Mouse (Mus musculus) myocyte (in vitro differentiated cells): ENCODE data around the gene 1700001C19Rik. TPM values are rescaled to one million over a fixed set of nuclear protein-coding genes. Genes with fewer than 3 reads are reported as not detected.

Experiments
- H3K27me3 ChIP-seq: one replicate; pipeline ENCODE4 v1.6.1; 2011; ENCODE audit not compliant: control insufficient read depth, insufficient read depth, insufficient read length
- H3K36me3 ChIP-seq: one replicate; pipeline ENCODE4 v1.6.1; 2011; ENCODE audit not compliant: control insufficient read depth, insufficient read depth
- H3K4me2 ChIP-seq: one replicate; pipeline ENCODE4 v1.6.1; 2011; ENCODE audit warnings: low read depth, control low read depth
- H3K4me3 ChIP-seq: one replicate; pipeline ENCODE4 v1.5.1; 2011; ENCODE audit warnings: mild to moderate bottlenecking, control low read depth, moderate library complexity
- H3K79me2 ChIP-seq: one replicate; pipeline ENCODE4 v1.6.1; 2011; ENCODE audit not compliant: control insufficient read depth, insufficient read depth
- H3ac ChIP-seq: one replicate; pipeline ENCODE4 v1.6.1; 2011; ENCODE audit not compliant: control insufficient read depth, insufficient read length
- CEBPB ChIP-seq: IDR thresholded peaks from 2 replicates; pipeline ENCODE4 v1.6.1; 2011; ENCODE audit warnings: mild to moderate bottlenecking, moderate library complexity; ENCODE audit not compliant: poor library complexity, insufficient read depth, severe bottlenecking
- E2F4 ChIP-seq: IDR thresholded peaks from one replicate; pipeline ENCODE4 v1.6.1; 2011; ENCODE audit warnings: mild to moderate bottlenecking, control low read depth, moderate library complexity; ENCODE audit not compliant: insufficient read depth
- MAX ChIP-seq: IDR thresholded peaks from one replicate; pipeline ENCODE4 v1.6.1; 2011; ENCODE audit warnings: low read depth, mild to moderate bottlenecking, control low read depth
- MYOD1 ChIP-seq, 3 experiments: IDR thresholded peaks; one replicate each; pipeline ENCODE4 v1.6.1; 2011; ENCODE audit warnings: control low read depth in 2 of 3, low read depth in 2 of 3, mild to moderate bottlenecking in 2 of 3, moderate library complexity in 1 of 3; ENCODE audit not compliant: insufficient read length in 2 of 3, control insufficient read depth in 1 of 3
- MYOG ChIP-seq, 3 experiments: IDR thresholded peaks; one replicate each; pipeline ENCODE4 v1.6.1; 2011; ENCODE audit warnings: control low read depth in 2 of 3, low read depth in 2 of 3, mild to moderate bottlenecking in 2 of 3; ENCODE audit not compliant: insufficient read length in 2 of 3, control insufficient read depth in 1 of 3, insufficient read depth in 1 of 3
- POLR2A ChIP-seq: IDR thresholded peaks from one replicate; pipeline ENCODE4 v1.6.1; 2011; ENCODE audit warnings: low read depth, mild to moderate bottlenecking, control low read depth, moderate library complexity; ENCODE audit not compliant: insufficient read length
- POLR2AphosphoS2 ChIP-seq: IDR thresholded peaks from one replicate; pipeline ENCODE4 v1.6.1; 2011; ENCODE audit warnings: low read depth, control low read depth; ENCODE audit not compliant: insufficient read length
- REST ChIP-seq: IDR thresholded peaks from one replicate; pipeline ENCODE4 v1.6.1; 2011; ENCODE audit warnings: mild to moderate bottlenecking, control low read depth, moderate library complexity; ENCODE audit not compliant: insufficient read depth, insufficient read length
- SRF ChIP-seq: IDR thresholded peaks from one replicate; pipeline ENCODE4 v1.6.1; 2011; ENCODE audit warnings: low read depth; ENCODE audit not compliant: control insufficient read depth, insufficient read length
- TCF12 ChIP-seq: IDR thresholded peaks from one replicate; pipeline ENCODE4 v1.6.1; 2011; ENCODE audit warnings: mild to moderate bottlenecking, control low read depth; ENCODE audit not compliant: poor library complexity, insufficient read depth, severe bottlenecking
- TCF3 ChIP-seq: IDR thresholded peaks from one replicate; pipeline ENCODE4 v1.6.1; 2011; ENCODE audit warnings: low read depth, control low read depth; ENCODE audit not compliant: insufficient read length
- USF1 ChIP-seq: IDR thresholded peaks from one replicate; pipeline ENCODE4 v1.6.1; 2011; ENCODE audit warnings: low read depth, mild to moderate bottlenecking, control low read depth, moderate library complexity
- polyA plus RNA-seq: library from polyadenylated mRNA; unstranded; fragments of >200 nt; fragmentation: generic; extraction: Trizol; gene quantifications from one replicate; pipeline ENCODE4 v1.2.1, GENCODE M21; 2012; ENCODE audit warnings: missing spikeins

The 1700001C19Rik gene
- polyA plus RNA-seq, 1 experiment, result not detected

DNA sequence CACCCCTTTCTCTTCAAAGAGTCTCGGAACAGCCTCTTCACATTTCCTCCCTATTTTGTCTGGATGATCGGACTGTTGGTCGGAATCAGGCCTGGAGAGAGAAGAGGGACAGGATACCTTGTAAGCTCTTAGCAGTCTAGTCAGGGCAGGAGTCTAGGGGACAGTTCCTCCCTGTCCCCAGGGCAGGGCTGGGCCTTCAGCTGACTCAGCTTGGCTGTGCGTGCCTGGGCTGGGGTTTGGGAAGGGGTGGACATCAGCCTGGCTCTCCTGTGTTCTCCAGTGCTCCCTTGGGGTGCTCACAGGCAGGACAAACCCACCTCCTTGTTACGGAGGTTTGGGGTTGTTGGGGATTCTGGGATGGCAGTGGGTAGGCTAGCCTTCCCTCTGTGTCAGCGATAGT lies 1.4 kb upstream of the 1700001C19Rik start:
- TF ChIP-seq POLR2AphosphoS2, result no peak
- no peak for TF ChIP-seq POLR2A
- TF ChIP-seq USF1, result no peak
- no peak for TF ChIP-seq MYOD1 (IDR thresholded peaks at IDR 0.05; ENCODE audit: control insufficient read depth in 1 of 3, insufficient read length in 2 of 3, low read depth in 2 of 3)
- TF ChIP-seq MYOG (IDR thresholded peaks at IDR 0.05; ENCODE audit: control insufficient read depth in 1 of 3, insufficient read depth in 1 of 3, insufficient read length in 2 of 3, low read depth in 2 of 3), result no peak
- TF ChIP-seq SRF, result no peak
- Histone ChIP-seq H3K4me3 (no peak overlapping the region), H3K36me3 (no peaks in the 10 kb centered on the region), H3K4me2 (no peak overlapping the region), H3K79me2 (no peaks in the 10 kb centered on the region), H3K27me3 (peaks cover 25% of the 10 kb centered on the region), H3ac (no peak overlapping the region)

DNA sequence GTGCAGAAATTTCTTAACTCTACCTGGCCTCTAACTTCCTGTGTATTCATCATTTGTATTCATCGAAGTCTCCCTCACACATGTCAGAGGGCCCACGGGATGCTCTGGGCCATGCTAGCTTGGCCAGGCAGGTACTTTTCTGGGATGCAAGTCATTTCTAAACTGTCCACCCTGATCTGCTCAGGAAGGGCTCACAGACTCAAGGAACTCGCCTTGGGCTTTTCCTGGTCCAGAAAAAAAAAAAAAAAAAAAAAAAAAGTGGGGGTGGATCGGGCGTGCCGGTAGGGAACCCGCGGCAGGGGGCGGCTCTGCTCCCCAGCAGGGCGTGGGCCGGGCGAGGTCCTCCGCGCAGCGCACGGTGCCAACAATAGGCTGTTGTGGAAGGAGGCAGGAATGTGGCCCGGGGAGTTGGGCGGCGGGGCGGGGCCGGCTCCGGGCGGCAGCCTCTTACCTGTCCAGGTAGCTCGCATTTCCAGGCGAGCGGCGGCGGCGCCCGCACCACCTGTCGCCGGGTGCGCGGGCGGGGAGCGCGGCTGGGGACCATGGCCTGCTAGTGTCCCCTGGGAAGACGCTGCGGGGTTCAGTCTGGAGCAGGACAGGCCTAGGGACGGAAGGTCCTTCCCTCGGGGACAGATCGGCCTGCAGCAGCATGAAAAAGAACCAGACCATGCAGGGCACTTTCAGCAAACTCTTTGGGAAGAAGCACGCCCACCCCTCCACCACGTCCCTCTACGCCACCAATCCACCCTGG lies 845 bp downstream of the 1700001C19Rik start, which contains the start of gene AI661453:
AI661453 (plus strand) TSS at position 460 of the 751 bp plus-strand sequence.
- H3K36me3 ChIP-seq, result no peaks in the 10 kb centered on the region
- peaks cover 30% of the 10 kb centered on the region for H3K27me3 ChIP-seq
- H3ac ChIP-seq, result no peak within 1 kb of the TSS
- no peak for TF ChIP-seq MYOD1 (IDR thresholded peaks at IDR 0.05; ENCODE audit: control insufficient read depth in 1 of 3, insufficient read length in 2 of 3, low read depth in 2 of 3)
- TF ChIP-seq TCF3, result no peak
- no peak for TF ChIP-seq MAX
- H3K79me2 ChIP-seq, result no peaks in the 10 kb centered on the region
- peak within 1 kb of the TSS; percentile 34 for H3K4me2 ChIP-seq
- no peak within 1 kb of the TSS for H3K4me3 ChIP-seq

DNA sequence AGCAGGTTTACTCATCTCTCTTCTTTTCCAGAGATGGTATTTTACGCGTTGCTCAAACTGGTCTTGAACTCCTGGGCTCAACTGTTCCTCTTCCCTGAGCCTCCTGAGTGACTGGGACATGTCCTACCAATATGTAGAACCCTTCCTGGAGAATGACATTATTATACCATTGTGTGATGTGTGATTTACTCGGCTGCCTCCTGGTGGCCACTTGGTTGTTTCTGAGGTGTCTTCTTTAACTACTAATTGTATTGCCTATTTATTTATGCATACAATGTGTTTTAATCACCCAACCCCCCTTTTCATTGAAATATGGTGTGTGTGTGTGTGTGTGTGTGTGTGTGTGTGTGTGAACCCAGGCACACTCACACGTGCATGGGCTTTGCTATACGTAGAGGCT lies 6.4 kb downstream of the 1700001C19Rik start:
- H3K79me2 ChIP-seq, result no peaks in the 10 kb centered on the region
- no peak for TF ChIP-seq E2F4
- no peak for TF ChIP-seq POLR2A
- no peak for TF ChIP-seq TCF12
- no peak for TF ChIP-seq CEBPB
- TF ChIP-seq USF1, result no peak
- no peak for TF ChIP-seq MYOD1 (IDR thresholded peaks at IDR 0.05; ENCODE audit: control insufficient read depth in 1 of 3, insufficient read length in 2 of 3, low read depth in 2 of 3)
- no peak for TF ChIP-seq MYOG (IDR thresholded peaks at IDR 0.05; ENCODE audit: control insufficient read depth in 1 of 3, insufficient read depth in 1 of 3, insufficient read length in 2 of 3, low read depth in 2 of 3)
- no peak for TF ChIP-seq REST
- no peak for TF ChIP-seq TCF3
- no peak for TF ChIP-seq MAX
- H3K27me3 ChIP-seq, result peaks cover 4% of the 10 kb centered on the region
- no peaks in the 10 kb centered on the region for H3K36me3 ChIP-seq
- no peak overlapping the region for H3K4me3 ChIP-seq
- H3K4me2 ChIP-seq, result no peak overlapping the region
- H3ac ChIP-seq, result no peak overlapping the region

DNA sequence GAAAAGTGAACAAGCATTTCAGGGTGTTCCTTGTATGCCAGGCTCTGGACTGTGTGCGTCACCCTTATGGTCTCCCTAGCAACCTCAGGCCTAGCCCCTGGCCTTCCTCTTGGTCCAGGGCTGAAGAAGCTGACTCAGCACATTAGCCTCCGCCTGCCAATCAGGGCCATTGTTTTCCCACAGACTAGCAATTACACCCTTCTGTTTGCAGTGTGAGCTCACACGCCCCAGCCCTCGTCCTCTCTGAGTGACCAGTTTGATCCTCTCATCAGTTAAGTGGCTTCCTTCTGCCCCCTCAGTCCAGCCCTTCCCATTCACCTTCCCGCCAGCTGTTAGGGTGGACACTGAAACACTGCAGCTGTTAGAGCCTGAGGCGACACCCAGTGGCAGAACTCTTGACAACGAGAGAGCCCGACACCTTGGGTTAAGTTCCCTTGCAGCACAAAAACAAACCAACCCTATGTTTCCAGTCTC lies 8.3 kb downstream of the 1700001C19Rik start:
- Histone ChIP-seq H3K4me3 (no peak overlapping the region), H3K27me3 (peaks cover 4% of the 10 kb centered on the region), H3K79me2 (no peaks in the 10 kb centered on the region), H3K4me2 (peak overlapping the region; percentile 28), H3K36me3 (no peaks in the 10 kb centered on the region), H3ac (no peak overlapping the region)
- TF ChIP-seq MYOG (IDR thresholded peaks at IDR 0.05; ENCODE audit: control insufficient read depth in 1 of 3, insufficient read depth in 1 of 3, insufficient read length in 2 of 3, low read depth in 2 of 3) (peak in 1 of 3 experiments; percentile 61), POLR2AphosphoS2 (no peak), MYOD1 (IDR thresholded peaks at IDR 0.05; ENCODE audit: control insufficient read depth in 1 of 3, insufficient read length in 2 of 3, low read depth in 2 of 3) (peak in 2 of 3 experiments; percentile 64 to 70)

DNA sequence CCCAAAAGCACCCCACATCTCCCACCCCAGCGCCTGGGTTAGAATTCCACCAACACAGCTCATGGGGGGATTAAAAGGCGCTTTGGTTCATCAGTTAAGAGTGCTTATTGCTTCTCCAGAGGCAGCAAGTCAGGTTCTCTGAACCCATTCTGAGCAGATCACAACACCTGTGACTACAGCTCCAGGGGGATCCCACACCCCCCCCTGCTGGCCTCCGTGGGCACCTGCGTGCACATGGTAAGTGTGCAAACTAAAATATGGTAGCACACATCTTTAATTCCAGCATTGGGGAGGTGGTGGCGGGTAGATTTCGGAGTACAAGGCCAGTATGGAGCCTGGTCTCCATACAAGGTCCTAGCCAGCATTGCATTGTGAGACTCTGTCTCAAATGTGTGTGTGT lies 9.9 kb downstream of the 1700001C19Rik start:
- H3K4me3 ChIP-seq, result no peak overlapping the region
- H3K79me2 ChIP-seq, result no peaks in the 10 kb centered on the region
- no peak overlapping the region for H3K4me2 ChIP-seq
- H3ac ChIP-seq, result no peak overlapping the region
- no peaks in the 10 kb centered on the region for H3K36me3 ChIP-seq
- peaks cover 9% of the 10 kb centered on the region for H3K27me3 ChIP-seq
- TF ChIP-seq POLR2AphosphoS2 (no peak), REST (no peak), CEBPB (no peak), USF1 (no peak), SRF (no peak), MYOG (IDR thresholded peaks at IDR 0.05; ENCODE audit: control insufficient read depth in 1 of 3, insufficient read depth in 1 of 3, insufficient read length in 2 of 3, low read depth in 2 of 3) (no peak), TCF3 (no peak), POLR2A (no peak), MYOD1 (IDR thresholded peaks at IDR 0.05; ENCODE audit: control insufficient read depth in 1 of 3, insufficient read length in 2 of 3, low read depth in 2 of 3) (no peak), TCF12 (no peak)
